Mouse (Mus musculus): ENCODE results near the gene Rnf212b. TPM values are rescaled to one million over a fixed set of nuclear protein-coding genes. Genes with fewer than 3 reads are reported as not detected.

Rnf212b gene
- total RNA-seq, 2 experiments from 2014 or later, result not detected

- intact Hi-C loops (cut with DNase I), result no loop called here
Observed at GRCm38 (mm10) chr14:54793894-54794830, 19.8 kb upstream of the Rnf212b start.

GRCm38 (mm10) chr14:54795901-54796300, 18.0 kb upstream of the Rnf212b start:
- intact Hi-C loops (cut with DNase I), result no loop called here
- no peak for DNase-seq

More at GRCm38 (mm10) chr14:54793894-54794830, 19.8 kb upstream of the Rnf212b start:
- DNase-seq, result no peak

DNA sequence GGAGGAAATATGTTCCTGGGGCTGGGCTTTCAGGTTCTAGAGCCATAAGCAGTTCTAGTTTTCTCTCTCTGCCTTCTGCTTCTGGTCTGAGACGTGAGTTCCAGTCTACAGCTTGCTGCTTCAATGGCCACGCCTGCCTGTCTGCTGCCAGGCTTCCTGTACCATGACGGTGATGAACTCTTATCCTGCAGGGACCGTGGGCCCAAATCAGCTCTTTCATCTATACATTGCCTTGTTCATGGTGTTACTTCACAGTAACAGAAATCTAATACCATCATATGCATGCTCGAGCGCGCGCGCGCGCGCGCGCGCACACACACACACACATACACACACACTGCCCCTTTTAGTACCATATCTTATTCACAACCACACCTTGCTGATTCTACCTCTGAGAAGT, 17.2 kb upstream of the Rnf212b start:
- DNase-seq, result no peak
- intact Hi-C loops (cut with DNase I), result no loop called here

GRCm38 (mm10) chr14:54799686-54800085, 14.3 kb upstream of the Rnf212b start:
- intact Hi-C loops (cut with DNase I), result no loop called here
- DNase-seq, result no peak

GRCm38 (mm10) chr14:54802428-54802827, 11.5 kb upstream of the Rnf212b start:
- intact Hi-C loops (cut with DNase I), result no loop called here

DNA sequence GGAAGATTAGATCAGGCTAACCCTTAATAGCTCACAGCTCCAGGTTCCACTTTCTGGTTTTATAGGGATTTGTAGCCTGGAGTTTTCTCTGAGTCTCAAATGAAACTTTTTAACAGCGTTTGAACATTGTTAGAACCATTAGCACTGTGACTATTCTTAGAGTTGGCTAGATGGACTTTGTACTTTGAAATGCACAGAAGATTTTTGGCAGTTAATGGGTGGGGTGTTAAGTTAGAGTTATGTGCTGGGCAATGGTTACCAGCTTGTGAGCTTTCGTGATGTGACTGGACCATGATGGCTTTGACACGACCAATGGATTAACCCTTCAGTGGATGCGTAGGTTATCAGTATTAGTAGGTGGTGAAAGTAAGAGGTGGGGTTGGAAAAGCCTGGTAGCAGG, 7.8 kb upstream of the Rnf212b start:
- intact Hi-C loops (cut with DNase I), result no loop called here

More at GRCm38 (mm10) chr14:54802428-54802827, 11.5 kb upstream of the Rnf212b start:
- no peak for DNase-seq

DNA sequence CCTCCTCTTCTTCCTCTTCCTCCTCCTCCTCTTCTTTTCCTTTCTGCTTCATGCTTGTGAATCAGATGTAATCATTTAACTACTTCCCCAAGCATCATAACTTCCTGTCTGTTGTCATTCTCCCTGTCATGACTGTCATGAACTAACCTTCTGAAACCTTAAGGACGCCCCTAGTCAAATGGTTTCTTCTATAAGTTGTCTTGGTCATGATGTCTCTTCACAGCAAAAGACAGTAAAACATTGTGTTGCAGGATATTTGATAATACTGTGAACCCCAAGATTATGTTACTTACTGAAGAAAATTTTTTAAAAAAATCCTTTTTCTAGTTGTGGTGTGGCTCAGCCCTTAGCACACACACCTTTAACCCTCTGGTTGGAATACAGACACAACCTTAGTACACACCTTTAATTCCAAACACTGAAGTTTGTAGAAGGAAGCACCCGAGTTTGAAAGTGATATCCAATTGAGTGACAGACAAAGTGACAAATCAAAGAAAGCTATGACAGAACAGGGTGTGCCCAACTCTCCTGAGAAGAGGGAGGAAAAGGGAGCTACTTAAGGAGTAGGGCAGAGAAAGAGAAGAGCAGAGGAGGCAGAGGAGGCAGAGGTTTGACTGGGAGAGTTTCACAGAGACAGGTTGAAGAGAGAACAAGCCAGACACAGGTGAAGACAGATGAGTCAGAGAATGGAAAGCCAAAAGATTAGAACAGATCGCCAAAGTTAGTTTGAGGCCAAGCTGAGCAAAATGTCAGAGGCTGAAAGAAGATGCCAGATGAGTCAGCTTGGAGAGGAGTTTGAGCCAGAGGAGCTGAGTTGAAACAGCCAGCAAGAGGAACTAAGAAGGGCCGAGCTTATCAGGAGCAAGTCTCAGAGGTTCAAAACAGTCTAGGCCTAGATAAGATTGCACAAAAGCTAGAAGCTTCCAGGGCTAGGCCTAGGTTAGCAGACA, 4.9 kb upstream of the Rnf212b start:
- peak; percentile 5 to 27 for DNase-seq
- intact Hi-C loops (cut with DNase I), result no loop called here

More for the DNA sequence above, 7.8 kb upstream of the Rnf212b start:
- no peak for DNase-seq

DNA sequence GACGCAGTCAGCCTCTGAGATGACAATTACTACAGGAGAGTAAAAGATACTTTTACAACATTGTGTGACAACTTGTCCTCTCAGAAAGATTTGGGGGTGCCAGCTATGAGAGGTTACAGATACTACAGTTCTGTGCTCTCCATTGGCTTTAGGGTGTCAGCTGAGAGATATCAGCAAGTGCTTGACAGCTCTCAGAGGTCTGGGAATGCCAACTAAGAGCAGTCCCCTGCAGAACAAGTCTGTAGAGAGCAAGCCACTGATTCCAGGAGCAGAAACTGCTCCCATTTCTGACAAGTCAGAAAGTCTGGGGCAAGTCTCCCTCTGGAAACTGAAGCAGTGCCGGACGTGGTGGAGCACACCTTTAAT, 4.3 kb upstream of the Rnf212b start:
- intact Hi-C loops (cut with DNase I), result no loop called here
- peak in 1 of 2 experiments; percentile 10 for DNase-seq

DNA sequence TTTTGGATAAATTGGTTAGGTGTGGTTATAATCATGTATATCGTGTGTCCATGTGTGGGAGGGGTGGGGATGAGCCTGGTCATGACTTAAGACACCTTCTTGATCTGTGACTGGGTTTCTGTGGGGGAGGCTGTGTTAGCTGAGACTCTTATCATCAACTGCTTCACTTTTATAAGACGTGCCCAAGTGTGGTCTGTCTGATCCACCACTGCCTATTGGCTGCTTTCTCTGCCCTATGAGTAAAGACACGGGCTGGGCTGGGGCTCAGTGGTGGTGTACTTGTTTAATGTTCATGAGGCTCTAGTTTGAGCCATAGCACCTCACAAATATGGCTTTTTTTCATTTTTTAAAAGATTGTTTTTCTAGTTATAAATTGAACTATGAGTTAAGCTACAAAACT, 1.8 kb downstream of the Rnf212b start:
- intact Hi-C loops (cut with DNase I), result no loop called here
- DNase-seq, result no peak

- intact Hi-C loops (cut with DNase I), result loop anchor here (1.0 kb wide), 1 partner anchor 103 kb away; no protein-coding TSS in a partner anchor
- peak; percentile 11 to 29 for DNase-seq
Observed at GRCm38 (mm10) chr14:54817791-54818190, 3.9 kb downstream of the Rnf212b start.

DNA sequence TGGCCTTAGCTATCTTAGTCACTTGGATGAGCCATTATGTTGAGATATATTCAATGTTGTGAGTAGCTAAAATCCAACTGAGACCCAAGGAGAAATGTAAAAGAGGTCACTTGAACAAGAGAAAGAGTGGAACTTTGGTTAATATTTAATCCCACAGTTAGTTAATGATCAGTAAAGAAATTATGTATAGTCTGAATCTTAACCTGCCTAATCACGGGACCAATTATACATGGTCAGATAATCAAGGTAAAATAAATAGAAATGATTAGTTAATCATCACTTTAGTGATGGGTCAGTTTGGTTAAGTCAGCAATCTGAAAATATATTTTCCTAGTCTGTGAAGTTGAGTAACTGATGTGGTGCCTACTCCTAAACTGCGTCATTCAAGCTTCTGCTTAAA, 8.4 kb downstream of the Rnf212b start:
- intact Hi-C loops (cut with DNase I), result no loop called here
- no peak for DNase-seq

DNA sequence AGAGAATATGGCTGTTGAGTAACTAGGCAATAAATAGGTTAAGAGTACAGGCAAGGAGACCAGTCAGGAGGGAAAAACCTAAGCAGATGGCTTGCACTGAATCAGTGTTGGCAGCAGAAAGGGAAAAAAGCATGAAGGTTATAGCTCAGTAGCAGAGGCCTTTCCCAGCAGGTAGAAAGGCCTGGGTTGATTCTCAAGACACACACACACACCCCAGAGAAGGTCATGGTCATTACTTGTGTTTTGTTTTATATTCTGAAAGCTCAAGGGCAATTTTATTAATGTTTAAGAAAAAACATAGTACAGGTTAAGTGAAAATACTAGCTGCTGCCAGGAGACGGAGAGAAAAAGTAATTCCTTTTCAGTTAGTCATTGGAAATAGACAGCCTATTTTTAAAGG, 9.8 kb downstream of the Rnf212b start:
- intact Hi-C loops (cut with DNase I), result no loop called here
- DNase-seq, result no peak

DNA sequence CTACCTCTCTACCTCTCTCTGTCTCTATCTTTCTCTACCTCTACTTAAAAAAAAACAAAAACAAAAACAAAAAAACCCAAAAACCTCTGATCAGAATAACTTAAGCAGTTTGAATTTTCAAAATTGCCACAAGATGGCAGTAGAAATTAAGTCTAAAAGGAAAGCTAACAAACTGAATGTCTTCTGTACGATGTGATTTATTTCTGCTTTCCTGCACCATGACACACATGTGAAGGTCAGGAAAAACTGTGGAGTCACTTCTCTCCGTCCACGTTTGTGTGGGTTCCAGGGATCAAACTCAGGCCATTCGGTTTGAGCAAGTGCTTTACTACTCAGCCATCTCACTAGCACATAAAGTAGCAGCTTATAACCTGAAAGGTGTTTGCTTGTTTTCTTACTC, 29.5 kb downstream of the Rnf212b start:
- no peak for DNase-seq
- intact Hi-C loops (cut with DNase I), result loop anchor here (2.0 to 5.0 kb wide), 2 partner anchors 171 to 254 kb away; partner anchors contain the start of gene Ngdn

GRCm38 (mm10) chr14:54855726-54856125, 41.8 kb downstream of the Rnf212b start:
- DNase-seq, result no peak
- intact Hi-C loops (cut with DNase I), result no loop called here

DNA sequence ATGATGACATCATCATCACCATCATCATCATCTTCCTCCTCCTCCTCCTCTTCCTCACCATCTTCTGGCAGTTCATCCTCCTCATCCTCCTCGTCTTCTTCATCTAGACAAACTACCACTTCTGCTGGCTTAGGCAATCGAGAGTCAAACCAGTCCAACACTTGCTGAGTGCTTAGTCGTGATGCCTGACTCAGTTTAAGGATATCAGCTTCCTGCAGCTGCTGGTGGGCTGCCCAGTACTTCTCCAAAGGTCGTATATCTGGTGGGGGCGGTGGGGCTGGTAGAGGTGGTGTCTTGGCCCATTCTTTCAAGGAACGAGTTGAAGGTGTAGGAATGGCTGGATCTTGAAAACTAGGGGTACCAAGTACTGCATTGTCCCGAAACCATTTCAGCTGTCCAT, 42.8 kb downstream of the Rnf212b start:
- intact Hi-C loops (cut with DNase I), result no loop called here
- no peak for DNase-seq

- intact Hi-C loops (cut with DNase I), result no loop called here
- no peak for DNase-seq
Observed at GRCm38 (mm10) chr14:54857891-54858290, 44.0 kb downstream of the Rnf212b start.

- peak; percentile 52 to 71 for DNase-seq
- intact Hi-C loops (cut with DNase I), result loop anchor here (5.0 to 10.0 kb wide), 2 partner anchors 148 to 234 kb away; partner anchors contain the start of genes Cebpe, Thtpa and Zfhx2
Observed at GRCm38 (mm10) chr14:54860511-54860910, 46.6 kb downstream of the Rnf212b start.

DNA sequence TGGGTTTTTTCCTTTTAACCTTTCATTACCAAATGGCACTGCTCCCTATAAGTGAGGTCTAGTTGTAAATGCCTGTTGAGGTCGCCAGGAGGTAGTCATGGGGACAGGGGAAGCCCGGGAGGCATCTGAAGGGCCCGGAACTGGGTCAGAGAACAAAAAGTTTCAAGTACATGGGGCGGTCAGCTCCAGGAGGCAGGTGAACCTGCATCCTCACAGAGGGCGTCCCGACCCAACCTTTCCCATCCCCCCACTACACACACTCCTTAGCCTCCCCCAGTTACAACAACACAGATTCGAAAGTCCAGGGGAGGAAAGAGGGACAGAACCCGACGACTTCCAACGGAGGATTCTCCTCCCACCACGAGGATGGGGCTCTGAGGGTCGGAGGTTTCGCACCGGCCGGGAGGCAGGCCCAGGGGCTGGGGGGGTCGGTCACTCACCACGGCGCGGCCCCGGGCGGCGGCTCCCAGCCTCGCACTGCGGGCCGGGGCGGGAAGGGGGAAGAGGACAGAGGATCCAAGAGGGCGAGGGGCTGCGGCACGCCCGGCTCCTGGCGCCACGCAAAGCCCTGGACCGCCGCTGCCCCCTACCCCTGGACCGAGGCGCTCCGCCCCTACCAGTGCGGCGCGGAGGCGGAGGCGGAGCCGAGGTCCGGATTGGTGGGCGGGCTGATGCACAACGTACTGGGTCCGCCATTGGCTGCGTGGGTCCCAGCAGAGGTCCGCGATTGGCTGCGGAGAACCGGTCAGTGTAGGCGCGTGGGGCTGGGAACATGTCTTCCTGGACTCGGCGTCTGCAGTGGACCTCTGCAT, 49.8 kb downstream of the Rnf212b start:
- intact Hi-C loops (cut with DNase I), result loop anchor here (5.0 to 10.0 kb wide), 2 partner anchors 151 to 231 kb away; partner anchors contain the start of genes Cebpe, Thtpa and Zfhx2
- DNase-seq, result peak; percentile 92

DNA sequence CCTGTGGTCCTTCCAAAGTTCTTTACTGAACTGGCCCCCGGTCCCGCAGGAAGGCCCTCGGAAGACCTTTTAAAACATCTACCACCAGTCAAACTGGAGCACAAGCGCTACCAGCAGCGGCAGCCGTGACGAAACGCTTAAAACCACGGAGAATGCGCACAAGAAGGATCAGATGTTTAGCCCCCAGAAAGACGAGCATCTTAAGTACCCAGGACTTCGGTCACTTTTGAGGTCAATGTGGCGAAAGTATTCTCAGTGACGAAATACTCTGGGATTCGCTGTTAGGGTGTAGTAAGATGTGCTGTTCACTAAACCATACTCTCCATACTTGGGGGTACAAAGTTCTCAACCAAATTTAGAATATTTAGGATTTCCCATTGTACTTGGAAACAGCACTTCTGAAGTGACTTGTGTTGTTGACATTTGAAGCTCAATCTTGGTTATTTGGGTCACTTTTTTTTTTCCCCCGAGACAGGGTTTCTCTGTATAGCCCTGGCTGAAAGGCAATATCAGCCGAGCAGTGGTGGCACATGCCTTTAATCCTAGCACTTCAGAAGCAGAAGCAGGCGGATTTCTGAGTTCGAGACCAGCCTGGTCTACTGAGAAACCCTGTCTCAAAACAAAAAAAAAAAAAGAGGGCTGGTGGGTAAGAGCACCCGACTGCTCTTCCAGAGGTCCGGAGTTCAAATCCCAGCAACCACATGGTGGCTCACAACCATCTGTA, 50.5 kb downstream of the Rnf212b start:
- no peak for DNase-seq
- intact Hi-C loops (cut with DNase I), result loop anchor here (5.0 to 10.0 kb wide), 2 partner anchors 152 to 230 kb away; partner anchors contain the start of genes Cebpe, Thtpa and Zfhx2
